Mouse (Mus musculus): ENCODE measurements around the gene Ints6.

The Ints6 gene

DNA sequence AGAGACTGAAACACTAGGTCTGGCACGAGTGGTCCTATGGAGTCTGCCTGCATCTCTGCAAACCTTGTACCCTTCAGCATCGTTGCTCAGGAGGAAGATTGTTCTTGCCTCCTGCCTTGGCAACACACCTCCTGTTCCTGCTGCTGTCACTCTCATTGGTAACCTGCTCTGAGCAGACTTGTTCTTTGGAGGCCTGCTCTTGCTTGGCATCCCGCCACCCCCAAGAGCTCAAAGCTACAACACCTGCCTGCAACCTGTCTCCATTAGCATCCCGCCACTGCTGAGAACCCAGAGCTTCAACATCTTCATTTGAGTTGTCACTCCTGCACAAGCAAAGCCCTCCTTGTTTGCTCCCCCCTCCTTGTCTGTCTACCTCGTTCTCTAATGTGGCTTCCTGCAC lies 133.0 kb downstream of the Ints6 start:
- DNase-seq (ENCODE audit: low read depth, low spot score): no peak
